Mouse (Mus musculus) Muller cell, postnatal 12 days (primary cell): ENCODE measurements around the gene Mpl.
A peak's percentile ranks its signal among the peaks of the same experiment; 100 is the strongest.

ENCODE experiments used
- DNase-seq: peaks from one replicate; pipeline ENCODE4 v3.0.0-alpha.2; 2015; ENCODE audit errors: inconsistent ontology term

Gene Mpl

DNA sequence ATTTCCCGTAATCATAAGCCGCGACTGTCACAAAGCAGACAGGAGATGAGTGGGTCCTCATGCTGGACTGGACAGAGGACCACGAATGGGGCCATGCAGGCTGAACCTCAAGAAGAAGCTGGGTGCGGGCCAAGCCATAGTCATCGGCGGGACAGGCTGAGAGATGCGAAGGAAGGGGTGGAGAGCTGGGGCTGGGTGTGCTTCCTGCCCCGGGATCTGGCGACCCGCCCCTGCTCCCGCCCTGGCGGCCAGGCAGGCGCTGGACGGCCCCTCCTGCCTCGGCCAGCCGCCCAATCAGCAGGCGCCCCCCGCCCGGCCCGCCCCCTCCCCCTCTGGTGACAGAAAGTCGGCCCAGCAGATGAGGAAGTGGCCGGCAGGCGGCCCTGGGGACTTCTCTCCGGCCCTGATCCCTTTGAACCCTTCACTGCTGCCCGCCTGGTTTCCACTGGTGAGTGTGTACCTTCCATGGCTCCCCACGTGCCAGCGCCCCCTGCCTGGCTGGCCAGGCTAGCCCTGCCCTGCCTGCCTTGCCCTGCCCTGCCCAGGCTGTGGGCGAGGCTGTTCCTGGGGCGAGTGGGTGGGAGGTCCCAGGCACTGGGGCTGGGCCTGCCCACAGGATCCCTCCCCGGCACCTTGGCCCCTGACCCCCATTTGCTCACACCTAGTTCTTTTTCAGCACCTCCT, 29.4 kb downstream of the Mpl start, which contains the start of gene Elovl1:
TSS of gene Elovl1 (plus strand) at position 326 of the 684 bp plus-strand sequence.
- DNase-seq, result peak; percentile 97

DNA sequence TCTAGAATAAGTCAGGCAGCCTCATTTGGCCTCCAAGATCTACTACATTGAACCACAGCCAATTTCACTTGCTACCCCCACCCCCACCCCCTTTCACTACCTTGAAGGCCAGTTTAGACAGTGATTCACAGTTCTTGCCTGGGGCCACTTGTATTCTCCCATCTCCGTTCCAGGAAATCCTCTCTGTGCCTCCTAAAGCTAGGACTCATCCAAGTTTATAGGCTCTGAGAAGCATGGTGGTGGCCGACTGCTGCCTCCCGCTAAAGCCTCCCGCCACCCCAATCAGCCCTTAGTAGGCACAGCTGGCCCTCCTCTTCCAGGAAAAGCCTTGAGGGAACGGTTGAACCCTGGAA, 29.9 kb downstream of the Mpl start:
- no peak for DNase-seq

DNA sequence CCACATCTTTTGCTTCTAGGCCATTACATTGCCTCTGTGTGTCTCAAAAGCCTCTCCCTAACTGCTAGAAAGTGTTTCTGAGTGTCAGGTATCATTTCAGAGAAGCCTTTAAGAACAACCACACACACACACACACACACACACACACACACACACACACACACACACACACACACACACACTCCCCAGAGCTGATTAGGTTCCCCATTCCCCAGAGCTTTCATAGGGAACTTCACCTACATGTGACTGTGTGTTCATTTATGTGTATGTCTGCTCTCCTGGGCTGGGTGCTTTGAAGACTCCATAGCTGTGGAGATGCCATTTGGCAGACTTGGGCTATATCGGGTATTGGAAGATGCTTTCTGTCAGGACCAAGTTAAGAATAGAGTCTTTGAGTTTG, 31.9 kb downstream of the Mpl start:
- DNase-seq, result no peak

DNA sequence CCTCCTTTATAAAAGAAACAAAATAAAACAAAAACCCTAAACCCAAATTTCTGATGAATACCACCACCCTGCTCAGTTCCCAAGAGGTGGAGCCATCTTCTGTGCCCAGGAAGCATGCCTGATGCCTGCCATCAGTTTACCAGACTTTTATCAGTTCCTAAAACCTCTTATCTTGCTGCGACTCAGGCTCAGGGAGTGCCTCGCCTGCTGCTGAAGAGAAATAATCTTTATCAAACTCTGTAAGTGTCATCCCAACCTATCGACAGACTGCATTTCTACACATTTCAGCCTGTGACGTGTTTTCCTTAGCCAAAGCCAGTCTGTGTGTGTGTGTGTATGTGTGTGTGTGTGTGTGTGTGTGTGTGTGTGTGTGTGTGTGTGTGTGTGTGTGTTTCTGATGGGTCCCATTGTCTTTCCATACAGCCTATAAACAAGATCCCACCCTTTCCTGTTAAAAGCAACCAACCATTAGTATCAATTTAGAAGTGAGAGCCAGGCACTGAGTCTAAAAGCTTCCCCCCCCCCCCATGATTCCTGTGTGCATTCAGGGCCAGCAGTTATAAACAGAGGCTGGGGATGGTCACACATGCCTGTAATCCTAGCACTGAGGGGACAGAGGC, 32.7 kb downstream of the Mpl start:
- DNase-seq, result no peak

DNA sequence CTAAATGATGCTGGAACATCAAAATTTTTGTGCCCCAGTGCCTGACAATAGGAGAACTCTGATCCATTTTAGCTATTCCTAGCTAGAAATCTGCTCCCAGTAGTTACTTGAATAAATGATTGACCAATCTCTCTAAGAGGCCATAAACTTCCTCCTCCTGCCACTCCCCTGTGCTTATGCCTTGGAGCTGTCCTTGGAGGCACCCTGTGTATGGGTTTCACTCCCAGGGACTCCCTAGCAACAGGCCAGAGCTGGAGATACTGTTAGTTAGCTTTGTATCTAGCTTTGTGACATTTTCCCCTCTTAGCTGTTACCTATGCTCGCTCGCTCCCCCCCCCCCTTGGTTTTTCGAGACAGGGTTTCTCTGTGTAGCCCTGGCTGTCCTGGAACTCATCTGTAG, 35.9 kb downstream of the Mpl start:
- no peak for DNase-seq

DNA sequence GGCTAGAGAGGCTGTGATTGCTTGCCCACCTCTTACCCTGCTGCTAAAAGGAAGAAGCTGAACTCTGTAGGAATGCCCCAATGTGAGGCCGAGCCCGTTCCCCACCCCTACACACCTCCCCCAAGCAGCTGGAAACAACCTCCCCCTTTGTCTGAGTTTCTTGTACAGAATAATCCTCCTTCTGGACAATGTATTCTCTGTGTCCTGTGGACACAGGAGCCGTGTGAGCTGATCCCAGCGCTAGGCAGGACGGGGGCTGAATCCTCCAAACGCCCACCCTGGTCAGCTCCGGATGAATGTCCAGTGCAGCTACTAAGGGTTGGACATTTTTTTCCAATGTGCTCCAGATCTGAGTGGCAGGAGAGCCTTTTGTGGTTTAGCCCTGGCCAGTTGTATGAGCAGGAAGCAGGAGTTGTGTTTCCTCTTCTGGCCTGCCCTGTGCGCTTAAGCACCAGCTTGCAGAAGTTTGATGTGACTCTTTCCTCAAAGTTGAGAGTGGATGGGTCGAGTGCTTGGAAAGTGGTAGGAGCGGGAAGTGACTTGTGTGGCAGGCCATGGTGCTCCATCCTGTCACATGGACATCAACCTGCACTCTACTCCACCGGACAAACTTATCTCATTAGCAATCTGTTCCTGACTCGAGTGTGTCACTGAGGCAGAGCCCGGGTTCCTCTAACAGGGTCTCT, 40.1 kb downstream of the Mpl start:
- DNase-seq, result no peak

DNA sequence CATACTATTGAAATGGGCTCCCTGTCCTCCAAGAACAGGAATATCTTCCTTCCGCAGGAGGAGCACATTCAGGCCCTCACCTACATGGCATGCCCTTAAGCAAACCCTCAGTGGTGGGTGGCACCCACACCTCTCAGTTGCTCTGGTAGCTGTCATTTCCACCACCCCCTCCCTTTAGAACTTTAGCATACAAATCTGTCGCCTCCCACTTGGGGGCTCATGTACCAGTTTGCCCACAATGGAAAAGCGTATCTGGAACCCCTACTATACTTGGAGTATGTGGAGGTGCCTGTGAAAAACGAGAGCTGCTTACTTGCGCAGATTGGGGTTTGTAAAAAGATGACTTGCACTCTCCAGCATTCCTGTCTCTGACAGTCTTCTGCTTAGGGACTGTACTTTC, 41.0 kb downstream of the Mpl start:
- DNase-seq, result no peak

DNA sequence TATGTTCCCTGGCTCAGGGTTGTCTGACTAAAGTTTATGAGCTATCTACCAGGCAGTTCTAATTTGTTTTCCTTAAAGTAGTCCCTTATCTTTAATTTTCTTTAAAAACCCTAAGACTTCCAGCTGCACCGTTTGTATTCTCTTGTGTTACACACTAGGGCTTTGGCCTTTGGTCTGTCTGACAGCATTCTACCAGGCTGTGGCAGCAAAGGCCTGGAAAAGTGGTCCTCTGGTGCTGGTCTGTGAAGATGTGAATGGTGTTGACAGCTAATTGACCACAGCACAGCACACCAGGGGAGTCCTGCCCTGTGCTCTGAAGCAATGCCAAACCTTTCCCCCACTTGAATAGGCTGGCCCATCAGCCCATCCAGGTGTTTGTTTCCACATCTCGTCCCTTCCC, 41.5 kb downstream of the Mpl start:
- peak; percentile 11 for DNase-seq

DNA sequence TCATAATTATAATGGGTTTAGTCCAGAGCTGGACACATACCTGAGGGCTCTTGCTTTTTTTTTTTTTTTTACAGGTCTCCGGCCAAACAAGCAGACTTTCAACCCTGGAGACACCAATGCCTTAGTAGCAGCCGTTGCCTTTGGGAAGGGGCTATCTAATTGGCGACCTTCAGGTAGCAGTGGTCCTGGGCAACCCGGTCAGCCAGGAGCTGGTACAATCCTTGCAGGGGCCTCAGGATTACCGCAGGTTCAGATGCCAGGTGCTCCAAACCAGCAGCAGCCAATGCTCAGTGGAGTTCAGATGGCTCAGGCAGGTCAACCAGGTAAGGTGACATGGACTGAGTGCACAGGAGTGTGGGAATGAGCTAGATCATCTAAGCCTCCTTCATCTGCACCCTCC, 43.8 kb downstream of the Mpl start:
- no peak for DNase-seq

DNA sequence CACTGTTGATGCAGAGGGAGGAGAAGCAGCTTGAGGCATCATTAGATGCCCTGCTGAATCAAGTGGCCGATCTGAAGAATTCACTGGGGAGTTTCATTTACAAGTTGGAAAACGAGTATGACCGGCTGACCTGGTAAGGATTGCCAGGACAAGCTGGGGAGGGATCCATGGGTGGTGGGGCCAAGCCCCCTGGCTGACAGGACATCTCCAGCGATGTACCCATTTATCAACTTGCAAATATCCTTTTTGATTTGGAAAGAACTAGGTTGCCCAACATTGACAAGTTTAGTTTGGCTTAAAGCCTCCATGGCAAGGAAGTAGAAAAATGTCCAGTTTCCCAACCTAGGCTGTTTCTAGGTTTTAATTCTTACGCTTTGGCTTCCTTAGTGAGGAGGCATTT, 46.4 kb downstream of the Mpl start:
- no peak for DNase-seq

DNA sequence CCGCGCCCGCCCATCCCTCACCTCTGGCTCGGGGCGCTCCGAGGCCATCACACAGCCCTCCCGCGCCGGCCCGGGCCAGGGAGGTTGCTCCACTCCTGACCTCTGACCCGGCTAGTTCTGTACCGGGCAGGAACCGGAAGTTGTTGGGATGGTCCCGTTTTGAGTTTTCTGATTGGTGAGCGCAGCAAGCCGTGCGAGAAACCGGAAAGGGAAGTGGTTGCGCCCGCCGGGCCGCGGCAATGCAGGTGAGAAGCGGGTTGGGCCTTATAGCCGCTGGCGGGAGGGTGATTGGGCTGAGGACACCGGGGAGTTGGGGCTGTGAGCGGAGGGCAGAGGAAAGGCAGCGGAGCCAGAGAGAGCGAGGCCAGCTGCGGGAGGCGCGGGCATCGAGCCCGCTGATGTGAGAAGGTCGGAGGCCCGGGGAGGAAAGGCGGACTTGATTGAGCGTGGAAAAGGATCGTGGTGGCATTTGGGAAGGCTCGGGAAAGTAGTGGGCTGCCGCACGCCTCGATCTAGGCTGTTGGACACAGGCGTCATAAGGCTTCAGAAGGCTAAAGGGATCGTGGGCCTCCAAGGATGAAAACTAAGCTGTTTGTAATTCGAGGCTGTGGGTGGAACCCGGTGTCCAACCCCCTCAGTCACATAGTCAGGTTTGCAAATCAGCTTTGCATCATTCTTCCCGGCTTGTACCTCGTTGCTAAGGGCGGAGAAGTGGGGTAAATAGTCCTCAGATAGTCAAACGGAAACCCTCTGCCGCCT, 48.0 kb downstream of the Mpl start, which contains the start of the genes Szt2 and Med8:
TSS of gene Szt2 (minus strand) at position 132 of the 759 bp plus-strand sequence.
TSS of gene Med8 (plus strand) at position 196 of the 759 bp plus-strand sequence.
- DNase-seq, result peak; percentile 92

DNA sequence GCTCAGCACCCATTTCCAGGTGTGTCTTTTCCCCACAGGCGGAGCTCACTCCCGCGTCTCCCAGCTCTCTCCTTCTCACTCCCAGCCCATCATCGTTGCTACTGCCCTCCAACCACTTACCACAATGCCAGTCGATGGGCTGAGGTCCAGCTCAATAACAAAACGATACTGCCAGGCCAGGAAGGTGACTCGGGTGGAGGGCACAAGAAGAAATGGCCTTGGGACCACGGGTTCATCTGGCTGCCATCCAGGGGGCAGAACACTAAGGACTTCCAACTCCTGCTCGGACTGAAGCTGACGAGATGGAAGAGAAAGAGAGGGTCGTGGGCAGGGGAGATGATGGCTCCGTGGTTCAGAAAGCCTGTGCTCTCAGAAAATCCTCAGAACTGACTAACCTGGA, 54.6 kb downstream of the Mpl start:
- DNase-seq, result no peak

DNA sequence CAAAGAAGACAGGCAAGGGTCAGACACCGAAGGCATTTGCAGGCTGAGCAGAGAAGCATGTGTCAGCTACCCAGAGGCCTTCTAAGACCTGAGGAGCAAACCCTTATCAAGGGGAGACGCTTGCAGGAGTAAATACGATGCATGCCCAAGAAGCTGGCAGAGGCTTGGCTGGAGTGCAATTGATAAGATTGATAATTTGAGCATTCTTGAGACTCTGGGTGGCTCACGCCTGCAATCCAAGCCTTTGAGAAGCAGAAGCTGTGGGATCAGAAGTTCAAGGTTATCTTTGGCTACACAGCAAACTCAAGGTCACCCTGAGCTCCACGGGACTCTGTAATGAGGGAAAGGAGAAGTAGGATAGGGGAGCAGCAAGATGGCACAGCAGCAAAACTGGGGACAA, 55.4 kb downstream of the Mpl start:
- DNase-seq, result no peak

DNA sequence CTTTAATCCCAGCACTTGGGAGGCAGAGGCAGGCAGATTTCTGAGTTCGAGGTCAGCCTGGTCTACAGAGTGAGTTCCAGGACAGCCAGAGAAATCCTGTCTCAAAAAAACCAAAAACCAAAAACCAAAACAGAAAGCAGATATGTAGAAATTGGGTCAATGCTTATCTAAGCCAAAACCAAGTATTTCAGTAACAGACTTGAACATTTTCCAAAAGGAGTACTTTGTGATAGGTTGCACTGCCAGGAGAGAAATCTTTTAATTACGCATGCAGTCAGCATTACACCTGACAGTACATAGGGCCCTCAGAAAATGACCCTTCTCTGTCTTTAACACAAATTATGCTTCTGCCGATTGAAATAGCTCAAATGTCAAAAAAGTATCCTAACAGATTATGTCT, 55.9 kb downstream of the Mpl start:
- no peak for DNase-seq

DNA sequence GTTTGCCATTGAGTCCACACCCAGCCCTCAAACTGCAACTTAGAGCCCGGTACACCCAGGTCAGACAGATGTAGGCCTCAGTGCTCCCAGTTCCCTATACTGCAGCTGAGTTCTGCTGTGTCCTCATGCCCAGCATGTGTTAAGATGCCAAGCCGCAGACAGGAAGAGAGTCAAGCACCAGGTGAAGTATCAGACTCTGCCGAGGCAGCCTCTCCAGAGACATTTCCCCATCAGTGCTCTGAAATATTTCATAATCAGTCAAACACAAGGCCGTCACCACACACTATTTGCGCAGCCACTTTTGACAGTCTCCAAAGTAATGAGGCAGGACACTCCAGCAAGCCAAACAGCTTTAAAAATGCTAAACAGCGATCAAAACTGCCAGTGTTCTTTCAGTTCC, 58.9 kb downstream of the Mpl start:
- no peak for DNase-seq

DNA sequence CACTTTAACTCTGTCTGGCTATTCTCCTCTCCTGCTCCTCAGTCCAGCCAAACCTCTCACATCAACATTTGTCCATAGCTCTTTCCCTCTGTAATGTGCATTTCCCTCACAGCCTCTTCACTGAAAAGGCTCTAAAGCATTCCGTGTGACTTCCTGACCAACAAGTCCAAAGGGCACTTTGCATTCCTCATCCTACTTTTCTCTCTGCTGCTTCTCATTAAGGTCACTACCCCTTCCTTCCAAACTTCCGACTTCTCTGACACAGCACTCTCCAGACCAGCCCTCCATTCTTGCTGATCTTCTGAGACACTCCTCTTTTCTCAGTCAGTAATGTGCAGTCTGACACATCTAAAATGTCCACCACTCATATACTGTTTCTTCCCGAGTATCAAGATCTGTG, 60.9 kb downstream of the Mpl start:
- no peak for DNase-seq

DNA sequence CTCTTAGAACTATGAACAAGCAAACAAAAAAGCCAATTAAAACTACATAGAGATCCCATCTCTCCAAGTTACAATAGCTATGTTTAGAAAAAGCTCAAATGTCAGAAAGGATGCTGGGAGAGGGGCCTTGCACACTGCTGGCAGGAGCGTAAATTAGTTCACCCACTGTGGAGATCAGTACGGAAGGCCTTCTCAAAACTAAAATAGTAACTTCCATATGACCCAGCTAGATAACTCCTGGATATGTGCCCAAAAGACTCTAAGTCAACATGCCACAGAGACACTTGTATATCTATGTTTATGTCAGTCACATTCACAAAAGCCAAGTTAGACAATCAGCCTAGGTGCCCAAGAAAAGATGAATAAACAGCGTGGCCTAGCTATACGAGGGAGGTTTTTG, 62.0 kb downstream of the Mpl start:
- DNase-seq, result no peak

DNA sequence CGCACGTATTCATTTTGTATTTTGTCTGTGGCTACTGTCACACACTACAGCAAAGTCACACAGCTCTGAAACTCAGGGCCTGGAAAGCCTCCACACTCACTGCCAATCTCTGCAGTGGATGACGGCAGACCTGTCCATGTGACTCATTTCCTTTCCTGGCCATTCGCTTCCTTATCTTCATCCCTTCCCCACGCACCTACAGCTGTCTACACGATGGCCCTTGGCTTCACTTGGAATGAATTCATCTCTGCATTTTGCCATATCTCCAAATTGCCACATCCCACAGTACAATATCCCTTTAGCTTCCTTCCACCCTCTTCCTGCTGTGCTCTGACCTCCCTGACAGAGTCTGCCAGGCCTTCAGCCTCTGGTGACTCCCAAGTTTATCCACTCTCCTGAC, 62.8 kb downstream of the Mpl start:
- DNase-seq, result no peak
